Mouse (Mus musculus) limb, embryonic 12.5 days (tissue): Measurements from ENCODE around the gene N6amt1. TPM values are rescaled to one million over a fixed set of nuclear protein-coding genes. Genes with fewer than 3 reads are reported as not detected.

Source experiments
- ATAC-seq: fragments of 200-750 bp; cut with Nextera tagmentation; 2 replicates; pipeline ENCODE4 v1.8.0; 2017; ENCODE audit warnings: low read depth, moderate TSS enrichment; ENCODE audit not compliant: insufficient number of reproducible peaks, insufficient read depth, low FRiP score, low TSS enrichment
- H3K27ac ChIP-seq: fragments of 300-500 bp; sonication (generic); 2 replicates; pipeline ENCODE4 v1.5.1; 2016; ENCODE audit warnings: mild to moderate bottlenecking, moderate library complexity
- H3K27me3 ChIP-seq: fragments of 300-500 bp; sonication (generic); 2 replicates; pipeline ENCODE4 v1.6.1; 2016; ENCODE audit warnings: mild to moderate bottlenecking, moderate library complexity
- H3K36me3 ChIP-seq: fragments of 300-500 bp; sonication (generic); 2 replicates; pipeline ENCODE4 v1.6.1; 2016; ENCODE audit warnings: mild to moderate bottlenecking, moderate library complexity
- H3K4me1 ChIP-seq: fragments of 300-500 bp; sonication (generic); replicated peaks from 2 replicates; pipeline ENCODE4 v1.6.1; 2016
- H3K4me2 ChIP-seq: fragments of 300-500 bp; sonication (generic); 2 replicates; pipeline ENCODE4 v1.6.1; 2016; ENCODE audit warnings: mild to moderate bottlenecking, moderate library complexity
- H3K4me3 ChIP-seq: fragments of 300-500 bp; sonication (generic); replicated peaks from 2 replicates; pipeline ENCODE4 v1.5.1; 2016; ENCODE audit warnings: mild to moderate bottlenecking
- H3K9ac ChIP-seq: fragments of 300-500 bp; sonication (generic); replicated peaks from 2 replicates; pipeline ENCODE4 v1.6.1; 2016; ENCODE audit warnings: mild to moderate bottlenecking, moderate library complexity
- H3K9me3 ChIP-seq: fragments of 300-500 bp; sonication (generic); 2 replicates; pipeline ENCODE4 v1.6.1; 2016; ENCODE audit warnings: mild to moderate bottlenecking, moderate library complexity
- WGBS: fragments of 180-500 bp; shearing (Covaris S2); methylation state at CpG from one replicate; pipeline ENCODE4 v1.1.7; 2016; 5-methylcytosine and 5-hydroxymethylcytosine counted together
- polyA plus RNA-seq: library from polyadenylated mRNA; unstranded; fragments of >200 nt; fragmentation: Nextera tagmentation; extraction: Ambion mirVana; gene quantifications from 2 replicates; pipeline ENCODE4 v1.2.1, GENCODE M21; 2016

Gene N6amt1
- polyA plus RNA-seq, 1 experiment from 2014 or later: 27.9 TPM

DNA sequence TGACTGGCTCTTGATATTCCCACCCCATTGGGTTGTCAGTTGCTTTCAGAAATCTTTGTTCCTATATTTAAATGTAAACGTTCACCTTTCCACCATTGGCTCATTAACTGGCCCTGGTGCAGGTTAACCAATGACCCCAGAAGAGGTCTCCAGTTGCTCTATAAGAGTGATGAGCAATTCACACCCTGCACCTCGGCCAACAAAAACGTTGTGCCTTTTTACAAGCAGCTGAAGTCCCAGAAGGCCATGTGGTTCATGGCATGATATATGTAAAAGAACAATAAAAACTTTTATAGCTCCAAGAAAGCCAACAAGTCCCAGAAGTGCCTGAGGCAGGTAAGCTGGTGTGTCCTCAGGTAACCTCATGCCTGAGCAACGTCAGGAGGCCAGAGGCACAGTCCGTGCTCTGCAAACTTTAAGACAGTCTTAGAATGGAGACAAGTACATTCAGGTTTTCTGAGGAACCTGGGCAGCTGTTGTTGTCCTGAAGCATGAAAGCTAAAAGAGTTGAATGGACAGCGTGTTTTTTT, 12.9 kb upstream of the N6amt1 start:
- Histone ChIP-seq H3K27ac (0 out of 2 replicates have a peak overlapping the region, but pooled peaks have one; percentile 29), H3K4me3 (no peak overlapping the region), H3K4me1 (peaks cover 17% of the 10 kb centered on the region), H3K4me2 (no peak overlapping the region), H3K36me3 (no peaks in the 10 kb centered on the region), H3K27me3 (no peaks in the 10 kb centered on the region), H3K9ac (no peak overlapping the region), H3K9me3 (no peaks in the 10 kb centered on the region)
- peak; percentile 70 for ATAC-seq
- 48% methylated on average over 6 of the region's 6 CpGs for WGBS

DNA sequence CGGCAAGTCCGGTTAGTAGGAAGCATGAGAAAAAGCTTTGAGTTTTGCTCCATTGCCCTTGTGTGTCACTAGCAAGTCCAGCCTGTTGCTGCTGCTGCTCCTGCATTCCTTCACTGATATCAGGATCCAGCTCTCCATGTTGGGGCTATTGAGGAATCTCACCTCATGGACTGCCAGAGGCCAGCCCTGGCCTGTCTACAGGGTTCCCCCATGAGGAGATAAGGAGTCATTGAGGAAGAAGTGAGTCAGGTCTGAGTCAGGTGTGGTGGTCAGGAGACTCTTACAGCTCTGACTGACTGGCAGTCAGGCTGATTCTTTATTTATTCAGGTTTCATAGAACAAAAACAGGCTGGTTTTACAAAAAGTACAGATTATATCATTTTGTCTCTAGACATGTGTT, 5.9 kb upstream of the N6amt1 start:
- H3K9ac ChIP-seq: no peak overlapping the region
- H3K36me3 ChIP-seq: no peaks in the 10 kb centered on the region
- no peak overlapping the region for H3K27ac ChIP-seq
- no peaks in the 10 kb centered on the region for H3K4me1 ChIP-seq
- no peak overlapping the region for H3K4me2 ChIP-seq
- H3K27me3 ChIP-seq: no peaks in the 10 kb centered on the region
- H3K4me3 ChIP-seq: no peak overlapping the region
- H3K9me3 ChIP-seq: no peaks in the 10 kb centered on the region
- no peak for ATAC-seq
- 93% methylated on average over 2 of the region's 2 CpGs for WGBS

DNA sequence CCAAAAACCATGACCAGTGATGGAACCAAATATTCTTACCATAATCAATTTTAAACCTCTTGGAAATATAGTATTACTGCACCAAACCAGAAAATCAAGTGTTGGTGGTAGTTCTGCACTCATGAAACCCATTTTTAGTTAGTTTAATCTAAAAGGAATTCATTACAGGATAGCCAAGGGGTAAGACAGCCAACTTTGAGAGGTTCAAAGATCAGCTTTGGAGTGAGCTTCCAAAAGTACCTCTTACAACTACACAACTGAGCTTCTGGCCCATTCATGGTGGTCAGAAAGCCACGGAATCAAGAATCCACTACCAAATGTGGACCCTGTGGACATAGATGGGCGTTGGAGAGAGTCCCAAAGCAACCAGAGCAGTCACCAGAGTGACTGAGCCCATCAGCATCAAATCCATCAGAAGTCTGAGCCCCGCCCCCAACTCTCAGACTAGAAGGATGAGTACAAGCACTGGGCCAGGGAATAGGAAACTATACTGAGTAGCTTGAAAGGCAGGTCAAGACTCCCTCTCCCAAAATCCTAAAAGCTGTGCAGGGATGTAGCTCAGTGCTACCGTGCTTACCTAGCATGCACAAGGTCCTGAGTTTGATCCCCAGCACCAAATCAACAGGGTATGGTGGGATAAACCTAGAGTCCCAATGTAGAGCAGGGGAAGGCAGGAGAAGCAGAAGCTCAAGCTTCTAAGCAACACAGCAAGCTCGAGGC, 2.4 kb upstream of the N6amt1 start:
- no peak overlapping the region for H3K4me3 ChIP-seq
- WGBS: 73% methylated on average over 5 of the region's 5 CpGs

DNA sequence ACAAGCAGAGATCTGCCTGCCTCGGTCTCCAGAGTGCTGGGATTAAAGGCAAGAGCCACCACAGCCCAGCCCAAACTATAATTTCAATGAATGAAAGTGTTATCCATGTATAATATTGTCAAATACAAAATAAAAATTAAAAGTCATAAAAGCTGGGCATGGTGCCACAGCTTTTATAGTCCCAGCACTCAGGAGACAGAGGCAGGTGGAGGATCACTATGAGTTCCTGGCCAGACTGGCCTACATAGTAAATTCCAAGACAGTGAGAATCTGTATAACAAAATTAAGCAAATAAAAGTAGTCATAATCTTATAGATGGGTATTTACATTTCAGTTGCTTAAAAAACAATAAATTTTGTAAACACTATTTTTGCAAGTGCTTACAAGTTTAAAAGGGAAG, 380 bp upstream of the N6amt1 start:
- no peaks in the 10 kb centered on the region for H3K4me1 ChIP-seq
- H3K27me3 ChIP-seq: no peaks in the 10 kb centered on the region
- 96% methylated on average over 1 of the region's 1 CpGs for WGBS
- peak overlapping the region; percentile 67; the same call in 1 of the 2 replicates for H3K4me3 ChIP-seq
- H3K9ac ChIP-seq: no peak overlapping the region
- H3K27ac ChIP-seq: no peak overlapping the region
- H3K4me2 ChIP-seq: peak overlapping the region; percentile 49
- H3K36me3 ChIP-seq: peaks cover 20% of the 10 kb centered on the region; the same call in 1 of the 2 replicates
- no peak for ATAC-seq
- no peaks in the 10 kb centered on the region for H3K9me3 ChIP-seq

More for the DNA sequence above, 2.4 kb upstream of the N6amt1 start:
- no peak overlapping the region for H3K9ac ChIP-seq
- ATAC-seq: no peak
- no peaks in the 10 kb centered on the region for H3K27me3 ChIP-seq
- H3K4me1 ChIP-seq: no peaks in the 10 kb centered on the region
- no peak overlapping the region for H3K4me2 ChIP-seq
- H3K9me3 ChIP-seq: no peaks in the 10 kb centered on the region
- H3K36me3 ChIP-seq: peaks cover 5% of the 10 kb centered on the region; the same call in 1 of the 2 replicates
- H3K27ac ChIP-seq: no peak overlapping the region

DNA sequence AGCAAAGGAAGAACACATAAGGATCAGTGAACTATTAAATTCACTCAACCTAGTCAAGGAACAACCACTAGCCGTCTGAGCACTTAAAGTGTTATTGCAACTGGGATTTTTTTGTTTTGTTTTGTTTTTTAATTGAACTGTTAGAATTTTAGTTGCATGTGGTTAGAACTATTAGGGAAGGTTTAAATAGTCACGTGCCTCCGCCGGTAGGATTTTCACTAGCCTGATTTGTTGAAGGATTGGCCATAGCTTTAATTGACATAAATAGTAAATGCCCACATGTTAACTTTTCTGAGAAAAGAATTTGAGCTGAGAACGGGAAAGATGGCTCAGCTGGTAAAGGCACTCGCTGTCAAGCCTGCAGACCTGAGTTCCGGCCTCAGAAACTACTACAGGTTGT, 763 bp downstream of the N6amt1 start:
- no peak overlapping the region for H3K9ac ChIP-seq
- H3K27ac ChIP-seq: no peak overlapping the region

DNA sequence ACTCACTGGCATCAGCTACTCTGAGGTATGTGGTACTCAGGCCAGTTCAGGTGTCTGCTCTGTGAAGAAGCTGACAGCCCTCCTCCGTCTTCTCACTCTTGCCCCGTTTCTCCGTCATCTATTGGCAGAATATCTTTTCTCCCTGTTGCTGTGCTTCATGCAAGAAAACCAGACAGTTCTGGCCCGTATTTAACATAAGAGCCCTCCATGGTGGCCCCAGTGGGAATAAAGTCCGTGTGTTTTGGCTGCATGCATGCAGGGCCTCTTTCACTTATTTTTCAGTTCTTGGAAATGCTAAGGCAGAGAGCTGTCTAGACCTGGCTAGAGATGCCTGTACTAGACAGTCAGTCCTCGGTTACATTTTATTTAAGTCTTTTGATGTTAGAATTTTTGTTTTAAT, 6.1 kb downstream of the N6amt1 start:
- 92% methylated on average over 6 of the region's 6 CpGs for WGBS
- Histone ChIP-seq H3K9me3 (no peaks in the 10 kb centered on the region), H3K9ac (no peak overlapping the region), H3K4me2 (no peak overlapping the region), H3K27ac (no peak overlapping the region), H3K36me3 (peaks cover 71% of the 10 kb centered on the region), H3K27me3 (no peaks in the 10 kb centered on the region), H3K4me1 (0 out of 2 replicates have a peak, but pooled peaks cover 2% of the 10 kb centered on the region), H3K4me3 (no peak overlapping the region)
- ATAC-seq: no peak

More for the DNA sequence above, 763 bp downstream of the N6amt1 start:
- Histone ChIP-seq H3K9me3 (no peaks in the 10 kb centered on the region), H3K36me3 (peaks cover 31% of the 10 kb centered on the region), H3K4me2 (peak overlapping the region; percentile 49), H3K4me3 (peak overlapping the region; percentile 67), H3K27me3 (no peaks in the 10 kb centered on the region), H3K4me1 (no peaks in the 10 kb centered on the region)
- no peak for ATAC-seq
- WGBS: 79% methylated on average over 7 of the region's 7 CpGs

DNA sequence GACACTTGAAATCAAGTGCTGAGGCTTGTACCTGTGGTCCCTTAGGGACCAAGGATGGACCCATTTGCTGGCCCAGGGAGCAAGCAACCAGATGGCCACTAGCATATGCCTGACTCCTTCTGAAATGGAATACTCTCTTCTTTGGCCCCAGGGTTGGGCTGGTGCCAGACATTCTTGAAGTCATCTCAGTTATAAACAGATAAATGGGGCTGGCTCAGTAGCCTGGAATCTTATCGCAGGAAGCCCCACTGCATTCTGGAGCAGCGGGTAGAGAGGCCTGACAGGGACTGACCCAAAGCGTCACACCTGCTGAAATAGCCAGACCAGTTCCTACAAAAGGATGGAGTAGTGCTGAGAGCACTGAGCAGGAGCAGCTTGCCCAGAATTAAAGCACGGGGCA, 10.2 kb downstream of the N6amt1 start:
- no peak for ATAC-seq
- Histone ChIP-seq H3K4me3 (no peak overlapping the region), H3K9ac (no peak overlapping the region), H3K4me1 (peaks cover 5% of the 10 kb centered on the region; the same call in 1 of the 2 replicates), H3K27ac (no peak overlapping the region), H3K27me3 (no peaks in the 10 kb centered on the region), H3K9me3 (no peaks in the 10 kb centered on the region), H3K4me2 (no peak overlapping the region), H3K36me3 (peaks cover 69% of the 10 kb centered on the region)
- WGBS: 91% methylated on average over 4 of the region's 4 CpGs

DNA sequence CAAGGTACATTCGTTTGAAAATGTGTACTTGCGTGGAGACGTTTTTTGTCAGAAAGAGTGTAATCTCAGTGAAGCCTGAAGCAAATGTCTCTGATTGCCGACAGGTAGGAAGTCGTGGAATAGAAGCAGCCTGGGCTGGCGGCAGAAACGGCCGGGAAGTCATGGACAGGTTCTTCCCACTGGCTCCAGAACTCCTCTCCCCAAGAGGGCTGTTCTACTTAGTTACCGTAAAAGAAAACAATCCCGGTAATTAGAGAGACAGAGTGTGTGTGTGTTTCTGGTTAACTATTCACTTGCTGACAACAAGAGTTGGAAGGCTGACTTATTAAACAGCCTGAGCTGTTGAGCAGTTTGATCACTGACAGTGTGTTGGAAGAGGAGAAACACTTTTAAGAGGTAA, 12.1 kb downstream of the N6amt1 start:
- Histone ChIP-seq H3K9me3 (no peaks in the 10 kb centered on the region), H3K4me3 (no peak overlapping the region), H3K4me1 (peaks cover 5% of the 10 kb centered on the region; the same call in 1 of the 2 replicates), H3K36me3 (peaks cover 59% of the 10 kb centered on the region), H3K27me3 (no peaks in the 10 kb centered on the region), H3K9ac (no peak overlapping the region), H3K27ac (peak overlapping the region; percentile 37), H3K4me2 (no peak overlapping the region)
- no peak for ATAC-seq
- 62% methylated on average over 10 of the region's 10 CpGs for WGBS

DNA sequence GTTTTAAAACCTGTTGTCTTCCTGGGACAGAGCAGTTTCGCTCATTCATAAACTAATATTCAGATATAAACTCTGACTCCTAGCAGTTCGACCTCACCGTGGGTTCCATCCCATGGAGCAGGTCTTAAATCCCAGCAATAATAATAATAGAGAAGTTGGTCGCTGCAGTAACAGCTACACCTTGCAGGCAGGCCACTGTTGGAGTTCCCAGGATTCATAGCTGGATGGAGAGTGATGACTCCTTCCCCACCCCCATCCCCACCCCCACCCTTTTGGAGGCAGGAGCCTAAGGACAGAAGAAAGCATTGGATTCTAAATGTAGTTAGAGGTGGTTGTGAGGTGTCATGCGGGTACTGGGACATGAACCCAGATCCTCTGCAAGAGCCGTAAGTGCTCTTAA, 12.5 kb downstream of the N6amt1 start:
- no peak overlapping the region for H3K4me2 ChIP-seq
- peaks cover 5% of the 10 kb centered on the region; the same call in 1 of the 2 replicates for H3K4me1 ChIP-seq
- no peak for ATAC-seq
- H3K27ac ChIP-seq: 0 out of 2 replicates have a peak overlapping the region, but pooled peaks have one; percentile 37
- WGBS: 92% methylated on average over 6 of the region's 6 CpGs
- H3K27me3 ChIP-seq: no peaks in the 10 kb centered on the region
- no peak overlapping the region for H3K4me3 ChIP-seq
- H3K9me3 ChIP-seq: no peaks in the 10 kb centered on the region
- no peak overlapping the region for H3K9ac ChIP-seq
- H3K36me3 ChIP-seq: peaks cover 59% of the 10 kb centered on the region

DNA sequence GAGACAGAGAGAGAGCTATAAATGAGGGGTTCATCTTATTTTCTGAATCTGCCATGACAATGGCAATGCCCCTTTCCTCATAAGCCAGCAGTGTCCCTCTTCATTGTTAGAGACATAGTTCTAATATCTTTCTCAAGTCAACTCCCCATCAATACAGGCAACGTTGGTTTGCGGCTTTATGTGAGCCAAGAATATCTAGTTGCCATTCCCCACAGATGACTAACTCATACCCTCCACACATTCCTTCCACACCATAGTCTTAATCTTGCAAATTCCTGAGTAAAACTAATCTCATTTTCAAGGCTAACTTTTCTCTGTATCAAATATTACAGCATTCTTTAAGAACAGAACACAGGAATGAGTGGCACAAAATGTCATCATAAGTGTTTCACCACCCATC, 29.0 kb downstream of the N6amt1 start:
- no peaks in the 10 kb centered on the region for H3K9me3 ChIP-seq
- 98% methylated on average over 2 of the region's 2 CpGs for WGBS
- H3K9ac ChIP-seq: no peak overlapping the region
- no peak for ATAC-seq
- H3K4me3 ChIP-seq: no peak overlapping the region
- H3K36me3 ChIP-seq: peaks cover 87% of the 10 kb centered on the region
- no peak overlapping the region for H3K27ac ChIP-seq
- no peaks in the 10 kb centered on the region for H3K27me3 ChIP-seq
- no peak overlapping the region for H3K4me2 ChIP-seq
- H3K4me1 ChIP-seq: no peaks in the 10 kb centered on the region

DNA sequence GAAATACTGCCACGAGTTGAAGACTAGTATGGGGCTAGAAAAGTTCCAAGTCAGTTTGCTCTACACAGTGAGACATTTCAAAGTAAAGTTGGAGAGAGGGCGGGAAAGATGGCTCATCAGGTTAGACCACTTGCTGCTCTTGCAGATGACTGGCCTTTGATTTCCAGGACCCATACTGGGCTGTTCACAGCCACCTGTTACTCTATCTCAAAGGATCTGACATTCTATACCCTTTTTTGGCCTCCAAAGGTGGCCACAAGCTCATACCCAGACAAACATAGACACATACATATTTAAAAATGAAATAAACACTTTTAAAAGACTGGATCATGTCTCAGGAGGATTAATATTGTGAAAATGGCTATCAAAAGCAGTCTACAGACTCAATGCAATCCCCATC, 30.4 kb downstream of the N6amt1 start:
- H3K4me2 ChIP-seq: no peak overlapping the region
- ATAC-seq: no peak
- peaks cover 92% of the 10 kb centered on the region for H3K36me3 ChIP-seq
- no peak overlapping the region for H3K9ac ChIP-seq
- no peak overlapping the region for H3K27ac ChIP-seq
- H3K4me1 ChIP-seq: no peaks in the 10 kb centered on the region
- H3K4me3 ChIP-seq: no peak overlapping the region
- H3K9me3 ChIP-seq: no peaks in the 10 kb centered on the region
- WGBS: 76% methylated on average over 2 of the region's 2 CpGs
- no peaks in the 10 kb centered on the region for H3K27me3 ChIP-seq
